Mouse (Mus musculus) lung, embryonic 16.5 days (tissue): ENCODE measurements around the gene Mllt10. TPM values are rescaled to one million over a fixed set of nuclear protein-coding genes. Genes with fewer than 3 reads are reported as not detected.

ENCODE experiments used
- ATAC-seq: fragments of 200-750 bp; cut with Nextera tagmentation; 2 replicates; pipeline ENCODE4 v1.8.0; 2017; ENCODE audit warnings: low read depth, mild to moderate bottlenecking, moderate library complexity
- H3K27ac ChIP-seq: fragments of 300-500 bp; sonication (generic); 2 replicates; pipeline ENCODE4 v1.5.1; 2014; ENCODE audit warnings: mild to moderate bottlenecking, control low read depth, low read length
- H3K27me3 ChIP-seq: fragments of 300-500 bp; sonication (generic); 2 replicates; pipeline ENCODE4 v1.6.1; 2014; ENCODE audit warnings: low read depth, low read length, mixed read lengths; ENCODE audit not compliant: control insufficient read depth, insufficient read depth
- H3K36me3 ChIP-seq: fragments of 300-500 bp; sonication (generic); 2 replicates; pipeline ENCODE4 v1.6.1; 2014; ENCODE audit warnings: low read length; ENCODE audit not compliant: control insufficient read depth, insufficient read depth
- H3K4me1 ChIP-seq: fragments of 300-500 bp; sonication (generic); replicated peaks from 2 replicates; pipeline ENCODE4 v1.6.1; 2014; ENCODE audit warnings: low read length, mixed read lengths; ENCODE audit not compliant: control insufficient read depth, insufficient read depth
- H3K4me2 ChIP-seq: fragments of 300-500 bp; sonication (generic); 2 replicates; pipeline ENCODE4 v1.6.1; 2014; ENCODE audit warnings: low read depth, low read length, control low read depth
- H3K4me3 ChIP-seq: fragments of 300-500 bp; sonication (generic); 2 replicates; pipeline ENCODE4 v1.5.1; 2014; ENCODE audit warnings: mild to moderate bottlenecking, low read length, control low read depth
- H3K9ac ChIP-seq: fragments of 300-500 bp; sonication (generic); 2 replicates; pipeline ENCODE4 v1.6.1; 2014; ENCODE audit warnings: low read length, control low read depth
- H3K9me3 ChIP-seq: fragments of 300-500 bp; sonication (generic); 2 replicates; pipeline ENCODE4 v1.6.1; 2016; ENCODE audit warnings: low read length; ENCODE audit not compliant: control insufficient read depth
- WGBS: fragments of 180-500 bp; shearing (Covaris S2); extraction: QIAGEN DNeasy Blood & Tissue Kit; methylation state at CpG from one replicate; pipeline ENCODE4 v1.1.7; 2014; 5-methylcytosine and 5-hydroxymethylcytosine counted together
- polyA plus RNA-seq: library from polyadenylated mRNA; unstranded; fragments of >200 nt; fragmentation: Nextera tagmentation; extraction: Ambion mirVana; gene quantifications from 2 replicates; pipeline ENCODE4 v1.2.1, GENCODE M21; 2015

Gene Mllt10
- polyA plus RNA-seq, 1 experiment from 2014 or later: 56.1 TPM

GRCm38 (mm10) chr2:18025781-18026115 lies 29.3 kb upstream of the Mllt10 start:
- no peak for ATAC-seq
- H3K4me2 ChIP-seq: peak overlapping the region; percentile 98
- no peaks in the 10 kb centered on the region for H3K36me3 ChIP-seq
- peak overlapping the region; percentile 65 for H3K4me3 ChIP-seq
- H3K9ac ChIP-seq: peak overlapping the region; percentile 67
- H3K27ac ChIP-seq: no peak overlapping the region
- 4% methylated on average over 14 of the region's 14 CpGs for WGBS
- H3K9me3 ChIP-seq: no peaks in the 10 kb centered on the region
- H3K4me1 ChIP-seq: peaks cover 12% of the 10 kb centered on the region; the same call in 1 of the 2 replicates
- H3K27me3 ChIP-seq: no peaks in the 10 kb centered on the region

DNA sequence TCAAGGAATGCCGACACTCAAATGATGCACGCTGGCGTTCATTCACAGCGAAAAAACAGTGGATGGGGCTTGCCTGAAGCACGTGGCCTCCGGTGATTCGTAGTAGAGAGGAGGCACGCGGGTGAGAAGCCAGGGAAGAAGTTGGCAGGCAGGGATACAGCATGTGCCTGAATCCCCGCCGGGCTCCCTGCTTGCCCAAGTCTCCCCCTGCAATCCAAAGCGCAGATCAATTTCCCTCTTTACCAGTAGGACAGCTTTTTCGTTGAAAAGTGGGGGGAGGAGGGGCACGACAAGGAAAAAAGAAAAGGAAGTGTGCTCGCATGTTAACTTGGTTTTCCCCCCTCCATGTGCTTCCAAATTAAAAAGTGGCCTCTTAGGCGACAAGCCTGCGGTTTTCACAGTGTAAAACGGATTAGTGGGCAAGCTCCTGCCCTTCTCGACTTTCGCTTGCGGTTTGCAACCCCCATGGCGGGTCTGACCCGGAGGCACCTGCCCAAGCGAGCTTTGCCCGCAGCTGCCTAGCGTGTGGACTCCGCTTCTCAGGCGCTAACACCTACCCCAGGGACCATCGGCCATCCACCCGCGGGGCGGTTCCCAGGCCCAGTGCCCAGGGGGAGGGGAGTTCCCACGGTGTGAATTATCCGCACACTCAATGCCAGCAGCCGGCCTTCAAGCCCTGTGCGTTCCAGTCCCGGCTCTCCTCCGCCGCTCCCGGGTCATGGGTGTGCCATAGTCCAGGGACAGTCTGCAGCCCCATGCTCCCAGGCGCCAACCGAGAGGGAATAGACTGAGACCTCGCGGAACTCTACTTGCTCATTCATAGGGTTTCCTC lies 28.7 kb upstream of the Mllt10 start:
- no peaks in the 10 kb centered on the region for H3K36me3 ChIP-seq
- H3K4me1 ChIP-seq: peaks cover 17% of the 10 kb centered on the region; the same call in 1 of the 2 replicates
- under 1% methylated on average over 44 of the region's 44 CpGs for WGBS
- peak overlapping the region; percentile 67 for H3K9ac ChIP-seq
- no peak for ATAC-seq
- H3K4me2 ChIP-seq: peak overlapping the region; percentile 98
- H3K4me3 ChIP-seq: peak overlapping the region; percentile 65
- H3K9me3 ChIP-seq: no peaks in the 10 kb centered on the region
- H3K27me3 ChIP-seq: no peaks in the 10 kb centered on the region
- H3K27ac ChIP-seq: peak overlapping the region; percentile 52

- peak; percentile 89 for ATAC-seq
- Histone ChIP-seq H3K4me1 (peaks cover 23% of the 10 kb centered on the region; the same call in 1 of the 2 replicates), H3K4me3 (peak overlapping the region; percentile 65), H3K9ac (peak overlapping the region; percentile 87), H3K9me3 (no peaks in the 10 kb centered on the region), H3K27ac (peak overlapping the region; percentile 100), H3K36me3 (no peaks in the 10 kb centered on the region), H3K27me3 (no peaks in the 10 kb centered on the region), H3K4me2 (peak overlapping the region; percentile 98)
- under 1% methylated on average over 44 of the region's 44 CpGs for WGBS
Measured at GRCm38 (mm10) chr2:18027448-18028139, 27.4 kb upstream of the Mllt10 start.

DNA sequence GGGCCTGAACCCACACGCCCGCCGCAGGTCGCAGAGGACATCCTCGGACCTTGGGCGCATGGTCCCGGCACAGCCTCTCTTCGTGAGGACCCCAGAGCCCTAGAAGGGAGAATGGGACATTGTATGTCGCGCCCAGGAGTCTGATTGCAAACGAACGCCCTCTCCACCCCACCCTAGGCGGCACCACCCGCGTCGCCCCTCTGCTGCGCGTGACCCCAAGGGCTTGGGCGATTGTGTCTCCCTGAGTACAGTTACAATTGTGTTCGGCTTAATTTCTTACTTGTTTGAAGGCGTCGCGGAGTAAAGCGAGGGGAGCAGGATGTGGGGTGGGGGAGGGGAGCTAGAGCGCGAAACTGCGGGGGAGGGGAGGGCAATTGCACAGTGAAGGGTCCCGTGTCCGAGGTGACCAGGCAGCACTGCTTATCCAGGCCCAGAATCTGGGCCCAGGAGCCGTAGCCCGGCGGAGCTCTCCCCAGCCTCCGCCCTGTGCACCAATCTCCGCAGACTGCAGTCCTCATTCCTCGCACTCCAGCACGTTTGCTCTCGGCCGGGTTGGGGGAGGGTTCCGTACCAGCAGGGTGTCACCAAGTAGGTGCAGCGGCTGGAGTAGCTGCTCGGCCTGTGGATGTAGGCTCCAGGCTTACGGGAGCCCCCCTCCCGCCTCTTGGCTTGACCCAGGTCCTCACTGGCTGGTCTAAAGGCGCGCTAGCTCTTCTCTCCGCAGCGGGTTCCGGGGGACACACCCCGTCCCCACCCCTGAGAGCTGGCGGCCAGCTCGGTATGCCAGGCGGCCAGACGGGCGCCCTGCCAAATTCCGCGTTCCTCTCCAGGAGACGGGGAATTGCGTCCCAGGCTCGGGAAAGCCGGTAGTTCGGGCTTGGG lies 26.7 kb upstream of the Mllt10 start:
- H3K4me2 ChIP-seq: peak overlapping the region; percentile 98
- peaks cover 23% of the 10 kb centered on the region; the same call in 1 of the 2 replicates for H3K4me1 ChIP-seq
- under 1% methylated on average over 61 of the region's 61 CpGs for WGBS
- peak overlapping the region; percentile 100 for H3K27ac ChIP-seq
- H3K36me3 ChIP-seq: no peaks in the 10 kb centered on the region
- no peaks in the 10 kb centered on the region for H3K9me3 ChIP-seq
- peak overlapping the region; percentile 65 for H3K4me3 ChIP-seq
- H3K9ac ChIP-seq: peak overlapping the region; percentile 87
- no peaks in the 10 kb centered on the region for H3K27me3 ChIP-seq
- peak; percentile 89 for ATAC-seq

DNA sequence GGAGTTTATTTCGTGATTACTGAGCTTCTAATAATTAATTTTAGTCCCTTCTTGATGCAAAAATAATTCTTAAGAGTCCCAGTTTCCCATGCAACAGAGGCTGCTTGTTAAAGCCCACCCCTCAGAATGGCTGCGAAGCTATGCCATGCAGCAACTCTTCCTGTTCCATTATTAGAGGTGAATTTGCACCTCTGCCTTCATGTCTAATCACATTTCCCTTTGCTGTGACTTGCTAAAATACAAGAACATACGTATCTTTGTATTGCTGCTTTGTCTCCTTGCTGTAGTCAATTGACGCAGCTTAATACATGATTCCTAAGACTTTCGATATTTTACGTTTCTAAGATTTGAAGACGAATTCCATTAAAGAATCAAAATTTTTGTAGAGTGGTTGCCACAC lies 25.4 kb upstream of the Mllt10 start:
- ATAC-seq: no peak
- 93% methylated on average over 7 of the region's 7 CpGs for WGBS
- Histone ChIP-seq H3K4me2 (no peak overlapping the region), H3K27me3 (no peaks in the 10 kb centered on the region), H3K27ac (no peak overlapping the region), H3K9ac (no peak overlapping the region), H3K9me3 (no peaks in the 10 kb centered on the region), H3K4me1 (peaks cover 23% of the 10 kb centered on the region; the same call in 1 of the 2 replicates), H3K4me3 (no peak overlapping the region), H3K36me3 (no peaks in the 10 kb centered on the region)

DNA sequence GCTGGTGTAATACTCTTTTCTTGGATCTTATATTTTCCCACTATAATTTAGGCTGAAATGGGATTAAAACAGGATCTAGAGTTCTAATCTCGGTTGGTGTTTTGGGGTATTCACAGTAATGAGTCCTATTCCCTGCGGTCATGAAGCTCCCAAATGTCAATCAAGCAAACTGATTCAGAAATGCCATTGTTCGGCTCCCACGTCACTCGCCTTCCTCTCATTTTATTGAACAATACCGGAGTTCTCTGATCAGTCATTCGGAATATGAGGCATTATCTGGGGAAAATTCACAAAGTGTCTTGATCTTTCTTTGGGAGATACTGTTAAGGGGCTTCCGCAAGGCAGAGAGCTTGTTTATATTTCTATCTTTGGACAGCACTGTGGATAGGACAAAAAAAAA lies 24.5 kb upstream of the Mllt10 start:
- H3K9ac ChIP-seq: no peak overlapping the region
- no peaks in the 10 kb centered on the region for H3K36me3 ChIP-seq
- no peak for ATAC-seq
- no peak overlapping the region for H3K4me3 ChIP-seq
- H3K9me3 ChIP-seq: no peaks in the 10 kb centered on the region
- no peak overlapping the region for H3K4me2 ChIP-seq
- H3K27ac ChIP-seq: no peak overlapping the region
- H3K4me1 ChIP-seq: peaks cover 21% of the 10 kb centered on the region; the same call in 1 of the 2 replicates
- 68% methylated on average over 8 of the region's 8 CpGs for WGBS
- no peaks in the 10 kb centered on the region for H3K27me3 ChIP-seq

- Histone ChIP-seq H3K4me2 (peak overlapping the region; percentile 93), H3K4me3 (peak overlapping the region; percentile 53), H3K27me3 (no peaks in the 10 kb centered on the region), H3K4me1 (peaks cover 20% of the 10 kb centered on the region; the same call in 1 of the 2 replicates), H3K9ac (peak overlapping the region; percentile 83), H3K9me3 (no peaks in the 10 kb centered on the region), H3K36me3 (no peaks in the 10 kb centered on the region), H3K27ac (no peak overlapping the region)
- no peak for ATAC-seq
- WGBS: 10% methylated on average over 26 of the region's 26 CpGs
Measured at GRCm38 (mm10) chr2:18031271-18031821, 23.7 kb upstream of the Mllt10 start.

GRCm38 (mm10) chr2:18031831-18032537 lies 23.1 kb upstream of the Mllt10 start:
- H3K9ac ChIP-seq: peak overlapping the region; percentile 83
- 5% methylated on average over 33 of the region's 34 CpGs for WGBS
- H3K4me3 ChIP-seq: peak overlapping the region; percentile 53
- H3K4me2 ChIP-seq: peak overlapping the region; percentile 93
- H3K9me3 ChIP-seq: no peaks in the 10 kb centered on the region
- peak overlapping the region; percentile 9; the same call in 1 of the 2 replicates for H3K27ac ChIP-seq
- H3K4me1 ChIP-seq: peaks cover 16% of the 10 kb centered on the region; the same call in 1 of the 2 replicates
- ATAC-seq: no peak
- no peaks in the 10 kb centered on the region for H3K27me3 ChIP-seq
- no peaks in the 10 kb centered on the region for H3K36me3 ChIP-seq
